Mouse (Mus musculus) B cell, adult 62 days (primary cell): ENCODE measurements around the gene Rab11a. TPM values are rescaled to one million over a fixed set of nuclear protein-coding genes. Genes with fewer than 3 reads are reported as not detected.

Experiments
- total RNA-seq: library from RNA; stranded (reverse); gene quantifications from 4 replicates; pipeline ENCODE4 v1.2.4, GENCODE M21; 2023

Rab11a gene
- 117 to 145 TPM (median 131 TPM) in 4 replicates for total RNA-seq

DNA sequence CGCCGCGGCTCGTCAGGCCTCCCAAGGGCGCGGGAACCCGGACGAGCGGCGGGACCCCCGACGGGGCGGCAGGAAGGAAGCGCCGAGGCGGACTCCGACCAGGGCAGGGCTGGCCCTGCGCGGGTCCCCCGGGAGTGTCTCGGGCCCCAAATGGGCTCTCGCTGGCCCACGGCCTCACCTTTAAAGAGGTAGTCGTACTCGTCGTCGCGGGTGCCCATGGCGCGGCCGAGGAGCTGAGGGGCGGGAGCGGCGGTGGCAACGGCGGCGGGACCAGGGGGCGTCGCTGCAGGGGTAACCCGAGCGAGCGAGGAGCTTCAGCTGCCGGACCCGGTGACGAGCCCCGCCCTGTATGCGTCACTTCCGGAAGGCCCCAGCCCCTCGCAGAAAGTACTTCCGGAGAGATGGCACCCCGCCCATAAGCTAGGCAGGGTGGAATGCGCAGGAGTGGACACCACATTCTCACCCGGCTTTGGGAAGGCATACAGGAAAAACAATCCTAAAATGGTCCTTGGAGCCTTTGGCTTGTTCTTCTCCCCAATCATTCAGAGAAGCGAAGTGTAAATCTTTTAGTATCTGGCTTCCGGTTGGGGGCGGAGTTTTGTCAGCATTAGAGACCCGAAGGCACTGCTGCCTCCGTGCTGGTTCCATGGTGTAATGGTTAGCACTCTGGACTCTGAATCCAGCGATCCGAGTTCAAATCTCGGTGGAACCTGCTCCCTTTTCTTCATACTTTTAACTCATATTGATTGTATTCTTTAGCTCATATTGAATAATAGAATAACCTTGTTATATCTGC is at the start of gene Rab11a:
Rab11a (minus strand) TSS at position 353 of the 796 bp plus-strand sequence.

Other genes with a start within 250 kb of the Rab11a start
- gene Dennd4a, start 73.6 kb upstream of the Rab11a start, total RNA-seq = 267 to 290 TPM (median 279 TPM) in 4 replicates
- not detected in 4 replicates for gene Slc24a1, start 213.8 kb upstream of the Rab11a start, total RNA-seq
- 31.2 to 32.5 TPM (median 31.5 TPM) in 4 replicates for gene Ints14, start 223.1 kb upstream of the Rab11a start, total RNA-seq